Mouse (Mus musculus): ENCODE results near the gene Mettl7a2. TPM values are rescaled to one million over a fixed set of nuclear protein-coding genes. Genes with fewer than 3 reads are reported as not detected.

Mettl7a2 gene
- polyA plus RNA-seq, 1 experiment from 2014 or later: not detected

DNA sequence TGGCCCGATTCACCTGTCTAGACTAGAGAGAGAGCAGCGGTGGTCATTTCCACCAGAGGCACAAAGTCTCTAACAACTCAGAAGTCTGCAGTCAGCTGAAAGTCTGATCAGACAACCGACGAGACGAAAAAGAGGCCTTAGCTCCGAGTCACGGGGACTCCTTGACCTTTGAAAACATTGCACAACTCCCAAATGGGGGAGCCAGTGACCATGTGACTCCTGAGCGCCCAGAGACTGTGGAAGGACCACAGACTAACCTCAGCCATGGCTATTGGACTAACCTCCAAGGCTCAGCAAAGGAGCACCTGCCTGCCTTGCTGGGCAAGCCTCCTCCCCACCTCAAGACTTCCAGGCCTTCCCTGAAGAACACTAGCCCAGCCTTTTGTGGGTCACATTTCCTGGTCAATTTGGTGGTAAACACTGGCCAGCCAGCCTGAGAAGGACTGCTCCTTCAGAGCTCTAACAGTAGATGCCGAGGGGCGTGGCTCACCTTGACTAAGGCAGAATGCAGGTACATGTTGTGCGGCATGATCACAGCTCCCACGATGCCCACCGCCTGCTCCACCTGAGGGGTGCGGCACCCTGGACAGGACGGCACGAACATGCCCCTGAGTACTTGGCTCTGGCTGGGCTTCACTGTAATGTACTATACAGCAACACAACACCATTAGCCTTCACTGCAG lies 50.5 kb downstream of the Mettl7a2 start:
- H3K4me3 ChIP-seq: no peak overlapping the region
- no peaks in the 10 kb centered on the region for H3K4me1 ChIP-seq
- H3K27me3 ChIP-seq: no peaks in the 10 kb centered on the region
- no peak overlapping the region for H3K9ac ChIP-seq
- peaks cover 86% of the 10 kb centered on the region for H3K36me3 ChIP-seq
- WGBS: 94% methylated on average over 16 of the region's 16 CpGs
- no peak overlapping the region for H3K27ac ChIP-seq
- no peak overlapping the region for H3K4me2 ChIP-seq
- H3K9me3 ChIP-seq: no peaks in the 10 kb centered on the region
- ATAC-seq (ENCODE audit: insufficient number of reproducible peaks, low FRiP score, low TSS enrichment, low read depth): no peak

DNA sequence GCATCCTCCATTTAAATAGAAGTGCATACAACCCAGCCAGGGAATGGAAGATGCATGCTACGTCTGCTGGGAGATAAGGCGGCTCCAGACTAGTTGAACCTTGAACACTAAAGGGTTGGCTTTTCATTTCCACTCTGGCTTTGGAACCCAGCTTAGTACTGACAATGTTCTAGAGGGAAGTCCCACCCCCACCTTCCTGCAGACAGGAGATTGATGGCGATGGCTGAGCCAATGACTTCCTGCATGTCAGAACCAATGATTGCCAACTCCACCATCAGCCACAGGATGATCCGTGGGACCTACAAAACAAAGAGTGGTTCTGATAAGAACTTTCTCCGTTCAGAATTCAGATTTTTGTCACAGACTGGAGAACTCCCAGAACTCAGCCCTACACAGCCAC lies 53.1 kb downstream of the Mettl7a2 start:
- H3K27me3 ChIP-seq: no peaks in the 10 kb centered on the region
- H3K9ac ChIP-seq: no peak overlapping the region
- H3K36me3 ChIP-seq: peaks cover 77% of the 10 kb centered on the region
- no peaks in the 10 kb centered on the region for H3K9me3 ChIP-seq
- H3K4me2 ChIP-seq: no peak overlapping the region
- H3K4me1 ChIP-seq: no peaks in the 10 kb centered on the region
- no peak overlapping the region for H3K27ac ChIP-seq
- no peak overlapping the region for H3K4me3 ChIP-seq
- ATAC-seq (ENCODE audit: insufficient number of reproducible peaks, low FRiP score, low TSS enrichment, low read depth): no peak
- WGBS: 83% methylated on average over 5 of the region's 5 CpGs

DNA sequence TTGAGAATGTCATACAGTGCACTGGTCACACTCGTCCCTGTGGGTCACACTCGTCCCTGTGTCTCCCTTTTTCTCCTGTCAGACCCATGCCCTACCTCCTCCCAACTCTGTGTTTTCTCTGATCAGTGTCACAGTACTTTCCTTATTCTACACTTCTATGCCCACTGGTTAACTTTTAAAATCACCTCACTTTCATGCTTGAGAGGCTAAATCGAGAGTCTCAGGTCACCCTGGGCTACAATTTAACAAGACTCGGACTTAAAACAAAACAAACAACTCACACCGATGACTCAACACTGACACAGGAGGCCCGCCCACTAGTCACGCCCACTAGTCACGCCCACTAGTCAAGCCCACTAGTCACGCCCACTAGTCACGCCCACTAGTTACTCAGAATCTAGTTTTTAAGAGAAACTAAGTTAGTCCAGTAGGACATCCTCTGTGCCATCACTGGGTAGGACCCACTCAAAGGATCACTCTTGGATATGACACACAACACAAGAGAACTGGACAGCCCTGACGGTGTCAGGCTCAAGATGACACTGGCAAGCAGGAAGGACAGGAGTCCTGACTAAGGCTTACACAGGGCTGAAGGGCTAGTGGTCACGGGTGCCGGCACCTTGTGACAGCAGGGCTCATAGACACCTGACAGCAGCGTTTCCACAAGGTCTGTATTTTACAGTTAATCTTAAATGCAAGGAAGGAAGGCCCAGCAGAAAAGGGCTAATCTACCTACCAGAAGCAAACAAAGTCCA lies 58.1 kb downstream of the Mettl7a2 start:
- no peaks in the 10 kb centered on the region for H3K27me3 ChIP-seq
- no peak overlapping the region for H3K9ac ChIP-seq
- peaks cover 31% of the 10 kb centered on the region for H3K36me3 ChIP-seq
- no peak overlapping the region for H3K4me2 ChIP-seq
- no peak overlapping the region for H3K4me3 ChIP-seq
- H3K9me3 ChIP-seq: no peaks in the 10 kb centered on the region
- no peak overlapping the region for H3K27ac ChIP-seq
- 53% methylated on average over 14 of the region's 14 CpGs for WGBS
- ATAC-seq (ENCODE audit: insufficient number of reproducible peaks, low FRiP score, low TSS enrichment, low read depth): no peak
- peaks cover 10% of the 10 kb centered on the region for H3K4me1 ChIP-seq

Other genes starting within 250 kb of the Mettl7a2 start
- gene Atf1, start 125.4 kb upstream of the Mettl7a2 start, polyA plus RNA-seq (2015; fragmentation: Nextera tagmentation; extraction: Ambion mirVana): 38.0 and 45.8 TPM in 2 replicates
- not detected in 2 replicates for gene Tmprss12, start 72.4 kb upstream of the Mettl7a2 start, polyA plus RNA-seq (2015; fragmentation: Nextera tagmentation; extraction: Ambion mirVana)
- gene Mettl7a1, start 49.1 kb upstream of the Mettl7a2 start, polyA plus RNA-seq (2015; fragmentation: Nextera tagmentation; extraction: Ambion mirVana): 4.8 and 6.3 TPM in 2 replicates
- 0.35 and 0.71 TPM in 2 replicates for gene Mettl7a3, start 18.3 kb upstream of the Mettl7a2 start, polyA plus RNA-seq (2015; fragmentation: Nextera tagmentation; extraction: Ambion mirVana)
- gene Methig1, start 51 bp upstream of the Mettl7a2 start, polyA plus RNA-seq (2015; fragmentation: Nextera tagmentation; extraction: Ambion mirVana): not detected in 2 replicates
- not detected in 2 replicates for gene Higd1c, start 11.3 kb downstream of the Mettl7a2 start, polyA plus RNA-seq (2015; fragmentation: Nextera tagmentation; extraction: Ambion mirVana)
- 0.06 TPM in 1 of 2 replicates, not detected in the other for gene Gm5475, start 68.9 kb downstream of the Mettl7a2 start, polyA plus RNA-seq (2015; fragmentation: Nextera tagmentation; extraction: Ambion mirVana)
- gene Slc11a2, start 71.9 kb downstream of the Mettl7a2 start, polyA plus RNA-seq (2015; fragmentation: Nextera tagmentation; extraction: Ambion mirVana): 20.6 and 21.6 TPM in 2 replicates
- gene Letmd1, start 115.8 kb downstream of the Mettl7a2 start, polyA plus RNA-seq (2015; fragmentation: Nextera tagmentation; extraction: Ambion mirVana): 29.6 and 30.5 TPM in 2 replicates
- gene Csrnp2, start 142.3 kb downstream of the Mettl7a2 start, polyA plus RNA-seq (2015; fragmentation: Nextera tagmentation; extraction: Ambion mirVana): 13.6 and 15.9 TPM in 2 replicates
- 24.9 and 25.4 TPM in 2 replicates for gene Tfcp2, start 198.8 kb downstream of the Mettl7a2 start, polyA plus RNA-seq (2015; fragmentation: Nextera tagmentation; extraction: Ambion mirVana)
- gene Pou6f1, start 246.8 kb downstream of the Mettl7a2 start, polyA plus RNA-seq (2015; fragmentation: Nextera tagmentation; extraction: Ambion mirVana): 4.9 and 7.4 TPM in 2 replicates